Mouse (Mus musculus) urinary bladder, postnatal 14 days (tissue): ENCODE measurements around the gene Ccdc162.
"Not testable (repeated sequence)": the region's sequence is repeated elsewhere in the genome, so short reads cannot be mapped to it uniquely, and the experiment has no call there.

Source experiments
- DNase-seq: peaks from one replicate; pipeline ENCODE4 v3.0.0; 2021; ENCODE audit warnings: low spot score

Ccdc162 gene

DNA sequence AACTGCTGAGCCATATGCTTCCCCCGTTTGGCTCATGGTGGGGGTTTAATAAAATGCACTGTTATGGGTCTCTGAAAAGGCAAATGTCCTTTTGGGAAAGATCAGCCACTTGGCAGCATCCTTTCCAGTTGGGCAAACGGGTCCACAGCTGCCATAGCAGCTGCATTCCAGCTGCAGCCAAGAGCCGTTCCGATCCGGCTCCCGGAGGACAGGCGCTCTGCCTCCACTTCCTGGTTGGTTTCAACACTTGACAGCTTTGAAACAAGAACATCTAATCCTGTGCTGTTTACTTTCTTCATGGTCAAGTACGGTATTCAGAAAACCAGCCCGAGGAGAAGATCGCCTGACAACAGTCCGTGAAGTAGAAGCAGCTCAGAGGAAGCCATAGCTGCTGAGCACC, 19.4 kb downstream of the Ccdc162 start:
- no peak for DNase-seq

- DNase-seq, result no peak
Measured at GRCm38 (mm10) chr10:41690978-41691377, 25.5 kb downstream of the Ccdc162 start.

GRCm38 (mm10) chr10:41689941-41690887, 26.2 kb downstream of the Ccdc162 start:
- DNase-seq, result peak; percentile 69

DNA sequence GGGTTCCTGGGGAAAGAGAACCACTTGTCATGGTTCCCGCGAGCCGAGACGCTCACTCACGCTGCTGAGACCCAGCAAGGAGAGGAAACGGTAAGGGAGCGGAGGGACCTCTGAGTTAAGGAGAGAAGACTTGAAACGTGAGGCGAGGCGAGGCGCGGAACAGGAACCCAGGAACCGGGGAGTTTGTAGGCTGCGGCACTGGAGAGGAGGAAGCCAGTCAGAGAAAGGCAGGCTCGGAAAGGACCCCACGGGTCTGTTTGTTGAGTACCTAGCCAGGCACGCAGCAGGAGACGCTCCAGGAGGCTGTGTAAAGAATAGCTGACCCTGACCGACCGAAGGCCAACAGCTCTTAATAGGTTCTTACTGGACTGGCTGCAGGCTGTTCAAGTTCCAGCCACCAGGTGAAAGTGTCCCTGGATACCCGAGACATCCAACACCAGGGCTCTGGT, 31.9 kb downstream of the Ccdc162 start:
- peak; percentile 24 for DNase-seq

DNA sequence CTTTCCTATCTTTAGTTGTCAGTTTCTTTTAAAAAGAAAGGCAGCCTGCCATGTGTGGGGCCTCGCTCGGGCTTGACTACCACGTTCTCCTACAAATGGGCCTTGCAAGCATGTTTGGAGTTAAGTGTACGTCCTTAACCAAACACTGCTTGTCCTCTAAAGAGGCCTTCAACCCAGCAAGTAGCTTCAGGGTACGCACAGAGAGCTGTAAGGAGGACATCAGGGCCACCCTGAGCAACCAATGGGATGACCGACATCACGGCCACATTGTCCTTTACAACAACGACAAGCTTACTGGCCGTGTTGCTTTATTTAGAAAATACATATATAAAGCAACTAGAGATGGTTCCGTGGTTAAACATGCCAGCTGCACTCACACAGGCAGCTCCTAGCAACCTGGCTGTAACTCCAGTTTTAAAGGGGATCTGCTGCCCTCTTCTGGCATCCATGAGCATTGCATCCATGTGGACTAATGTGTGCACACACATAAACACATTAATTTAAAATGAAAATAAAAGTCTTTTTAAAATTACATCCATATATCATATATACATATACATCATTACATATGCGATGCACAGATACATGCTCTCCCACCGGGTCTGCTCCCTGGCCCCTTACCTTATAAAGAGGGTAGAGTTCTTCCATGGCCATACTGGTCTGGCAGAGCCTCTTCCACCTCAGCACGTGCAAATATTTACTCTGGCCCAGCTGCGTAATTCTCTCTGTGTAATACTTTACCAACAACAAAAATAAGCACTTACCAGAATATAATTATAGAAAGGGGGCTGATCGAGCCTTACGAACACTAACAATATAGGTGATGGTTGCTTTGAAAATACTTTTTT, 33.7 kb downstream of the Ccdc162 start:
- DNase-seq, result peak; percentile 87

DNA sequence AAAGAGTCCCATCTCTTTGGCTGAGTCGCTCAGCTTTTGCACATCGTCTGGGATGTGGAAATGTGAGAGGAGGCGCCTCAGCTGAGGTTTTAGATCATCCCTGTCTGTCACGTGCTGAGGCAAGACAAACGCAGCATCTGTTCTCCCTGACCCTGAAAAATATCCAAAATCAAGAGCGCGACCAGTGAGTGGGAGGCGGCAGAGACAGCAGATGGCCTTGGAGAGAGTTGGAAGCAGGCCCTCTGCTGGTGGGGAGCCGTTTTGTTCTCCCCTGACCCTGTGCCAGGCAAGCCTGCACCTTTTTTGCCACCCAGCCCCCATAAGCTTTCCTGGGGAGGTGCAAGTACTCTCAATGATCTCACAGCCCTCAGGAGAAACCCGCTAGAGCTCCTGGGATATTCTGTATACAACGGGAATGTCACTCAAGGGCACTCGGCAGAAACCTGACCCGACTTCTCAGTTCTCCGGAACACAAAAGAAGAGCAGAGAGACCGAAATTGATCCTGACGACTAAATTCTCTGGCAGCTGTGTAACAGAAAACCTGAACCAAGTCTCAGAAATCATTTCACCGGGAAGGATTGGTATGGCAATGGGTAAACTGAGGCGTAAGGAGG, 37.6 kb downstream of the Ccdc162 start:
- peak; percentile 62 for DNase-seq

- DNase-seq, result no peak
Measured at GRCm38 (mm10) chr10:41677396-41677795, 39.0 kb downstream of the Ccdc162 start.

DNA sequence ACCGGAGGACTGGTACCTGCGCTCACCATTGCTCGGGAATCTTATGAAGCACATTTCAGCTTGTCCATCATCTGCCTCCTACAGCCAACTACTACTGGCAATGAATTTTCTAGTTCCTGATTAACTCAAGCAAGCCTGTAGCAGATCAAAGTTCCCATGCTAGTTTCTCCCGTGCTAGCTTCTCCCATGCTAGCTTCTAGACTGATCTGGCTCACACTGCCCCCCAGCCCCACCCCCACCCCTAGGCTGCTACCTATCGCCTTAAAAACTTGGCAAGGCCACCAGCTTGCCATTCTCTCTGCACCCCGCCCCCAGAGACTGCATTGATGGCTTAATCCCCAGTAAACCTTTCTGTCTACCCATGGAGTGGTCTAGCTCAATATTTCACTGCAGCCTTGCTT, 39.8 kb downstream of the Ccdc162 start:
- DNase-seq, result no peak

DNA sequence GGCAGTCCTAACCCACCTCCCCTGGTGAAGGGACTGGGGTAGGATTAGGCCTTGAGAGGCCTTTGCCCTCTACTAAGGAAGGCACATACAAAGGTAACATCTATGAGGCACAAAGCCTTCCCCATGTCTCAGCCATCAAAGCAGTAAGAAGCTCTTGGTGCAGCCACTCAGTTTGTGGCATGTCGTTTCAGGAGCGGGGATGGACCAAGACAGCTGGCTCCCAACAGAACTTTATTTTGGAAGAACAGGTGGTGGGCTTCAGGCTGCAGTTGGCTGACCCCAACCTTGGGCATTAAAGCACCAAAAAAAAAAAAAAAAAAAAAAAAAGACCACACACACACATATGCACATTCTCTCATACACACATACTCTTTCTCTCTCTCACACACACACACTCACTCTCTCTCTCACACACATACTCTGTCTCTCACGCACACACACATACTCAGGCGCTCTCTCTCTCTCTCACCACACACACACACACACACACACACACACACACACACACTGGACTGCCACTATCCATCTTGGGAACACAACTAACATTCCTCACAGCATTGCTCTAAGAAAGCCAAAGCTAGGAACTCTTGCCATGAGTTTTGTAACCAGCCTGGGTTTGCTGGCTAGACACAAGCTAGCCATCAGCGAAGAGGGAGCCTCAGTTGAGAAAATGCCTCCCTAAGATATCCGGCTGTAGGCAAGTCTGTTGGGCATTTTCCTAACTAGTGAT, 40.4 kb downstream of the Ccdc162 start:
- no peak for DNase-seq

GRCm38 (mm10) chr10:41675243-41675642, 41.2 kb downstream of the Ccdc162 start:
- no peak for DNase-seq

DNA sequence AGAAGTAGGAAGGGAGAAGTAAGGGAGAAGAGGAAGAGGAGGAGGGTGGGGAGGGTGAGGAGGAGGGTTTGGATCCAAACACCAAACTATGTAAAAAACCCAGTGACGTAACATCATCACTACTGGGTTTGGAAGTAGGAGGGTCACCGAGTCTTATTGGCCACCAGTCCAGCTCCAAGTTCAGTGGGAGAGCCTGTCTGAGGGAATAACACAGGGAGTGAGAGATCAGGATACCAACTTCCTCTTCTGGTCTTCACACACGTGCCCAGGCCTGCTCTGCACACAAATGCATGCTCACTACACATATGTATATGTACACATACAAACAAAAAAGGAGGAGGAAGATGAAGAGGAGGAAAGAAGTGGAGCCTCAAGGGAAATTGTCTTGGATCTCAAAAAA, 42.1 kb downstream of the Ccdc162 start:
- DNase-seq, result no peak

DNA sequence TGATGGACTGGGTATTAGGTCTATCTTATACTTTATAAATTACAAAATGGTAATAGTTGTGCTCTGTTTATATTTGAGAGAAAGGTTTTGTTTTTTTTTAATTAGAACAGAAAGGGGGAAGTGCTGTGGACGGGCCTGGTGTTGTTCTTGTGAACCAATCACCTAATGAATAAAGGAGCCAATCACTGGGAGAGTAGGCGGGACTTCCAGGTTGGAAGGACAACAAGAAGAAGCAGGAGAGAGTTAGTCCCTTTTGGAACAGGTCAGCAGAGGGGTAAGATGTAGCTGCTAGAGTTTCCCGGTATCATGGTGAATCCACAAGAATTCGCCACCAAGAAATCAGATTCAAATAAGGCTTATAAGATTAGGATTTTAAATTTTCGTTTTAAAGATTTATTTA, 46.2 kb downstream of the Ccdc162 start:
- DNase-seq, result no peak

GRCm38 (mm10) chr10:41665498-41665897, 50.9 kb downstream of the Ccdc162 start:
- DNase-seq, result no peak

DNA sequence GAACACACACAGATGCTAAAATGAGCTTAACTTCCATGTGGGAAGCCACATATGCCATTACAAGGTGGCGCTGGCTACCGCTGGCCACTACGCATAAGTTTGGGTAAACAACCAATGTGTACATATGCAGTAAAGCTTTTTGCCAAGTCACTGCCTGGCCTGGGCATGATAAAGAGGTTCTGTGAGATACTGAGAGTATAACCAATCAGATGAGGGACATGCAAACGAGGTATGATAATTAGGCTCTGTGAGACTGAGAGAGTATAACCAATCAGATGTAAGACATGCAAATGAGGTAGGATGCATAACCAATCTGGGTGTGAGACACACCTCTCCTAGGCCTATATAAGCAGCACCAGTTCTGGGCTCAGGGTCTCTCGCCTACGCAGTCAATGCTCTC, 56.8 kb downstream of the Ccdc162 start:
- DNase-seq, result not testable (repeated sequence)

- DNase-seq, result not testable (repeated sequence)
Measured at GRCm38 (mm10) chr10:41655684-41656083, 60.8 kb downstream of the Ccdc162 start.

GRCm38 (mm10) chr10:41652988-41653387, 63.4 kb downstream of the Ccdc162 start:
- no peak for DNase-seq

GRCm38 (mm10) chr10:41652094-41652775, 64.2 kb downstream of the Ccdc162 start:
- DNase-seq, result peak; percentile 11

GRCm38 (mm10) chr10:41651532-41651931, 64.9 kb downstream of the Ccdc162 start:
- DNase-seq, result no peak

GRCm38 (mm10) chr10:41649186-41649585, 67.2 kb downstream of the Ccdc162 start:
- no peak for DNase-seq

DNA sequence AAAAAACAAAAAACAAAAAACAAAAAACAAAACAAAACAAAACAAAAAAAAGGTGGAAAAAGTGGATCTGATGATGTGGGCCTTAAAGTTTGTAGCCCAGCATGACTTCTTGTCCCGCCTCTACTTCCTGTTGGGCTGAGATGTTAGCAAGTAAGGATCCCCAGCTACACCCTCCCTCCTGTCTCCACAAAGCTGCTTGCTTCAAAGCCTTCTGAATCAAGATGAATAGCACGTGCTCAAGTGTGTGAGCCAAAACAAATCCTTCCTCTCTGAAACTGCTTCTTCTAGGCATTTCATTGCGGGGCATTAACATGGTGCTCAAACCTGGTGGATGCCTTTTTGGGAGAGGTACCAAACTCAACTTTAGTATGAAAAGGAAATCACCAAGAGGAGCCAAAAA, 77.7 kb downstream of the Ccdc162 start:
- no peak for DNase-seq
